Mouse (Mus musculus) hematopoietic multipotent progenitor cell, adult 10-12 weeks (in vitro differentiated cells): ENCODE results near the gene Prpf38b. TPM values are rescaled to one million over a fixed set of nuclear protein-coding genes. Genes with fewer than 3 reads are reported as not detected.

Source experiments
- polyA plus RNA-seq: library from polyadenylated mRNA; stranded (reverse); fragments of >175 nt; gene quantifications from 2 replicates; pipeline ENCODE4 v1.2.3, GENCODE M21; 2012; ENCODE audit warnings: low replicate concordance

The Prpf38b gene
- polyA plus RNA-seq: 112 and 163 TPM in 2 replicates

GRCm38 (mm10) chr3:108911548-108912413 is at the start of gene Prpf38b:
TSS of gene Prpf38b (minus strand) at chr3:108911727.

GRCm38 (mm10) chr3:108940001-108940633 is 28.6 kb upstream of the Prpf38b start, which contains the start of gene Gm9857:
TSS of gene Gm9857 (minus strand) at chr3:108940445.

GRCm38 (mm10) chr3:108939573-108939972 is 28.0 kb upstream of the Prpf38b start, which contains the start of gene Henmt1:
TSS of gene Henmt1 (plus strand) at chr3:108939873.

GRCm38 (mm10) chr3:108889908-108890307 is 21.6 kb downstream of the Prpf38b start, which contains the start of gene Fndc7:
TSS of gene Fndc7 (minus strand) at chr3:108890008.

Other genes with a start within 250 kb of the Prpf38b start
- 0.74 and 8.6 TPM in 2 replicates for gene Gpsm2, start 189.4 kb downstream of the Prpf38b start, polyA plus RNA-seq
- gene Aknad1, start 172.1 kb downstream of the Prpf38b start, polyA plus RNA-seq: 0.04 TPM in 1 of 2 replicates, not detected in the other
- gene Stxbp3, start 71.2 kb downstream of the Prpf38b start, polyA plus RNA-seq: 19.3 and 19.6 TPM in 2 replicates
- gene Fndc7, start 21.7 kb downstream of the Prpf38b start, polyA plus RNA-seq: 0.25 and 0.45 TPM in 2 replicates
- gene Henmt1, start 28.1 kb upstream of the Prpf38b start, polyA plus RNA-seq: not detected in 2 replicates
- not detected in 2 replicates for gene Gm9857, start 28.7 kb upstream of the Prpf38b start, polyA plus RNA-seq
- 2.0 and 2.3 TPM in 2 replicates for gene Fam102b, start 115.9 kb upstream of the Prpf38b start, polyA plus RNA-seq
- not detected in 2 replicates for gene Slc25a54, start 168.7 kb upstream of the Prpf38b start, polyA plus RNA-seq
- 5.4 and 17.6 TPM in 2 replicates for gene Slc25a24, start 211.4 kb upstream of the Prpf38b start, polyA plus RNA-seq